Mouse (Mus musculus) CD4-positive, CD25-positive, alpha-beta regulatory T cell, adult 4 months (primary cell): Measurements from ENCODE around the gene Syne2. TPM values are rescaled to one million over a fixed set of nuclear protein-coding genes. Genes with fewer than 3 reads are reported as not detected.
A peak's percentile ranks its signal among the peaks of the same experiment; 100 is the strongest.

Source experiments
- ATAC-seq: one replicate; pipeline ENCODE4 v1.8.0; 2017
- polyA plus RNA-seq, 2 experiments: library from polyadenylated mRNA; unstranded; fragments of 100-300 nt; shearing (Covaris generic); gene quantifications; one replicate each; pipeline ENCODE4 v1.2.1; 2017

The Syne2 gene
- polyA plus RNA-seq, 2 experiments from 2014 or later: 10.9 to 19.2 TPM

DNA sequence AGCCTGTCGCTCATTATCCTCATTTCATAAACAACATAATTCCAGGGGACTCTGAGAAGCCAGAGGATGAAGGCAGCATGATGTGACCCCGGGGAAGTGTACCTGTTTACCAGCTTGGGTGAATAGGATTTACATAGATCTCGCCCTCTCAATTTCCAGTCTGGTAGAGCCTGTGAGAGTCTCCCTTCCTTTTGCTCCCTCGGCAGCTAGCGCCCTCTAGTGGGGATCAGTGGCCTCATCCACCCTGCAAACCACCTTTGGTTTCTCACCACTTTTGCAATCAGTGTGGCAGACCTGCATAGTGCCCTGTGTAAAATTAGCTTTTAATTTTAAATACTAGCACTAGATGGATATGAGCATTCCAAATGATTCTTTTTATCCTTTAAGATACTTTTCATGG lies 133.4 kb downstream of the Syne2 start:
- no peak for ATAC-seq

DNA sequence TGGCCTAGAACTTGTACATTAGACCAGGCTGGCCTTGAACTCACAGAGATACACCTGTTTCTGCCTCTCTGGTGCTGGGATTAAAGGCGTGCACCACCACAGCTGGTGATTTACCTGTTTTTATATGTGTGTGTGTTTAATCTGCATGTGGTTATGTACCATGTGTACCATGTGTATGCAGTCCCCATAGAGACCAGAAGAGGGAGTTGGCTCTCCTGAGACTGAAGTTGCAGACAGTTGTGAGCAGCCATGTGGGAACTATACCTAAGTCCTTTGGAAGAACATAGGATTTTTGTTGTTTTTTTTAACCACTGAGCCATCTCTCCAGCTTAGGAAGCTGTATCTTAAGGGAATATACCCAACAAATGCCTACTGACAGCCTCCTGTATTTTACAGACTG lies 134.1 kb downstream of the Syne2 start:
- no peak for ATAC-seq

DNA sequence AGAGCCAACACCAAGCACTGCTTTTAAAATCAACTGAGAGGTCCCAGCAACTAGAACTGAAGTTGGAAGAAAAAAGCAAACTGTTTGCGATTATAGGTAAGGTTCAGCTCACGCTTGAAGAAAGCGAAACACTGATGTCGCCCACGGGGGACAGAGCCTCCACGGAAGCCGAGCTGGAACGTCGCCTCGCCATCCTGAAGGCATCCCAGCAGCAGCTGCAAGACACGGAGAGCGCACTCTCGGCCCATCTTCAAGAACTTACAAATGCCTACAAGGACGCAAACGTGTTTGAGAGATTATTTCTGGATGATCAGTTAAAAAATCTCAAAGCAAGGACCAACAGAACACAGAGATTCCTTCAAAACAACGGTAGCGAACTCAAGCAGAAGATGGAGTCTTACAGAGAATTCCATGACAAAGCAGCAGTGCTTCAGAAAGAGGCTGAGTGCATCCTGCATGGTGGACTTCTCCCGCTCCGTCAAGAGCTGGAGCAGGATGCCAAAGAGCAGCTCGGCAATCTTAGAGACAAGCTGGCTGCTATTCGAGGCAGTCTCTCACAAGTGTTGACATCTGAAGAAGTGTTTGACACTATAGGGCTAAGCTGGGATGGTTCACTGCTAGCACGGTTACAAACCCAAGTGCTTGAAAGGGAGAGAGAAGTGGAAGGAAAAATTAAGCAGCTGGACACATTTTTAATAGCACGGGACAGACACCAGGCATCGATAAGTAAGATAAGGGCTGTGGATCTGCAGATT lies 148.7 kb downstream of the Syne2 start:
- ATAC-seq: no peak

DNA sequence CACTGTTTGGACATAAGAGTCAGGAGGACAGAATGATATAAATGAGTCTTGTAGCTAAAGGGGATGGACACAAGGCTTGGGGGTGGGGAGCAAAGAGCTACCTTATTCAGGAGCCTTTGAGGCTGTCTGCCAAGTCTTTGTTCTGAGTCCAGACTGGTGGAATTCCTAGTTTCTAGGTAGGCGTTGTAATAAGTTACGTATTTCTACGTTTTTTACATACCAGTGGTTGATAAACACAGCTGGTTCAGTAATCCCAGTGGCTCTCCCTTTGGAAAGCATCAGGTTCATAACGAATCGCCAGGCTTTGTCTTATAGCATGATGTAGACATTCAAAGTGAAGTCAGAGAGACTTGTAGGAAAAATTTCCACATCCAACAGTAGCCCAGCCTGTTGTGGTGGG lies 161.1 kb downstream of the Syne2 start:
- no peak for ATAC-seq

DNA sequence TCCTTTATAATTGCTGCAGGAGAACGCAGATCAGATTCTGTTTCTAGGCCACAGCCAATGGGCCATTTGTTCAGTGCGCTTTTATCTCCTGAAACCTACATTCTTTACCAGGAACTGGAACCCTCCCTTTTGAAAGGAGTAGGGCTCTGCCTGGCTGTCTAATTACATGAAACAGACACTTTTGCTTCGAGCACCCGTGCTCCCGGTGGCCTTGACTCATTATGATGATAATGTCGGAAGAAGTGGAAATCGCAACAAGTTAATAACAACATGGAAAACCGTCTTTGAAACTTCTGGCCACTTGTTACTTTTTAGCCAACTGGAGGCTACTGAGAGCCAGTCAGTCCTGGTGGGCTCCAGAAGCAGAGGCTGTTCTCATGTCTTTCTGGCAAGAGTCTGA lies 165.4 kb downstream of the Syne2 start:
- ATAC-seq: no peak

DNA sequence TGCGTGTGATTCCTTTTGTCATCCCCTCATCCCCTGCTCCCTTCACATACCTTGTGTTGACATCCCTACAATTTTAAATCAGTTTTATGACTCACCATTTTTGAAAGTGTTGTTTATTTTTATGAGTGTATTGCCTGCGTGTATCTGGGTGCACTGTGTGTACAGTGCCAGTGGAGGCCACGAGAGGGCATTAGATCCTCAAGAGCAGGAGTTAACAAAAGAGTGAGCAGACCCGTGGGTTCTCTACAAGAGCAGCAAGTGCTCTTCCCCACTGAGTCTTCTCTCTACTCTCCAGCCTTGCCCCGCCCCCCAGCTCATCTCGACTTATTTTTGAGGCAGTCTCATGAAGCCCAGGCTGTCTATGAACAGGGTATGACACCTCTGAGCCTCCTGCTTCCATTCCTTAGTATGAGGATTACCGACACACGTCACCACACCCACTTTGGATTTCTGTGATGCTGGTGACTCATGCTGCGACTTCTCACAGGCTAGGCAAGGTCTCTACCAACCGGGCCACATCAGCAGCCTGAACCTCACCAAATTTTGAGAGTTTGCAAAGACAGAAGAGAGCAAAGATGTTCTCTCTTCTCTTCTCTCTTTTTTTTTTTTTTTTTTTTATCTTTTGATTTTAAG lies 174.4 kb downstream of the Syne2 start:
- no peak for ATAC-seq

DNA sequence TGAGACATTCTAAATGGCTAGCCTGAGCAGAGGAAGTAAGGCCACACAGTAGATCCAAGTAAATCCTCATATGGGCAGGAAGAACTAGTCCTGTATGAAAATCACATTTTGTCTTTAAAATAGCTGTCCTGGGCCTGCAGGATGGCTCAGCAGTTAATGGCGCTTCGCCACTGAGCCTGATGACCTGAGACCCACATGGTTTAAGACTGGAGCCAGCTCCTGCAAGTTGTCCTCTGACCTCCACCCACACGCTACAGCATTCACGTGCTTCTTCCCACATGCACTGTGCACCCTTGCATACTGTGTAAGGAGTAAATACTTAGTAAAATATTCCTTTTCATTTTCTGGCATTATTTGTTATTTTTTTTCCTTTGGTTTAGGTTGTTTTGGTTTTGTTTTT lies 175.0 kb downstream of the Syne2 start:
- ATAC-seq: no peak

DNA sequence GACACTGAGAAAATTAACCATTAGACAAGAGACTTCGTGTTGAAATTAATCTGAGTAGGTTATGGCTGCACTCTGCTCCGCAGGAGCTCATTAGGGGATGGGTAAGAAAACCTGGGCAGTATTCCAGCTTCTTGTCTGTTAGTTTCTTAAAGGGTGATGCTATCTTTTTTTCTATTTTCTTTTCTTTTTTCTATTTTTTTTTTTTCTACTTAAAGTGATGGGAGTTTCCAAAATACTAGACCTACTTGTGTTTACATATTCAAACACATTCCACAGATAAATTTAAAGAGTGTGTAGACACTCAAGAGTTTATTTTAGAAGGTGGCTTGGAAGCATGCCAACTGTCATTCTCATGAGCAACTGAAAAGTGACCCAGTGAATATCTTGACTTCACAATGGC lies 177.2 kb downstream of the Syne2 start:
- ATAC-seq: no peak

DNA sequence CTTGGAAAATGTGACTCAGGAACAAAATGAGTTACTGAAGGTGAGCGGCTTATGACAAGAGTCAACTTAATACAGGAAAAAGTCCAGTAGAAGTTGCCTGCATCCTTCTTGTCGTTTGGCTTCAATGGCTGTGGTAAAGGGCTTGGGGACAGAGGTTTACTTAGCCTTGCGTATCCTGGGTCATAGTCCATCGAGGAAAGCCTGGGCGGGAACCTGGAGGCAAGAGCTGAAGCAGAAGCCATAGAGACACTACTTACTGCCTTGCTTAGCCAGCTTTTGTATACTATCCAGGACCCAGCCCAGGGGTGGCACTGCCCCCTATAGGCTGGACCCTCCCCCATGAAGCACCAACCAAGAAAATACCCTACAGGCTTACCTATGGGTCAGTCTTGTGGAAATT lies 179.6 kb downstream of the Syne2 start:
- no peak for ATAC-seq

DNA sequence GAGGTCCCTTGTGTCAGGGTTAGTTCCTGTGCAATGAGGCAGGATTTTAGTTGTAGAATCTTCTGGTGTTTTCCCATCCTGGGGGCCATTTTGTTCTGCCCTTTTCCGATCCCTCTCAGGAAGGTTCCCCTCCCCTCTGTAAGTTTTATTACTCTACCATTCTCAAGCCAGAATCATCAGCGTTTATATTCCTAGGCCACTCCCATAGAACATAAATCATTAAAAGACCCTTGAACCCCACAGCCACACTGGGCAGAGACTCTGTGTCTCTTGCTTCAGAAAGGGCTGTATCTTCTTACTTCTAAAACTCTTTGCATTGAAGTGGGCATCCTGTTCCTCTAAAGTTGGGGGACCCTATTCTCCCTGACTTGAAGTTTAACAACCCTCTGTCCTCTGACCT lies 180.5 kb downstream of the Syne2 start:
- ATAC-seq: no peak

DNA sequence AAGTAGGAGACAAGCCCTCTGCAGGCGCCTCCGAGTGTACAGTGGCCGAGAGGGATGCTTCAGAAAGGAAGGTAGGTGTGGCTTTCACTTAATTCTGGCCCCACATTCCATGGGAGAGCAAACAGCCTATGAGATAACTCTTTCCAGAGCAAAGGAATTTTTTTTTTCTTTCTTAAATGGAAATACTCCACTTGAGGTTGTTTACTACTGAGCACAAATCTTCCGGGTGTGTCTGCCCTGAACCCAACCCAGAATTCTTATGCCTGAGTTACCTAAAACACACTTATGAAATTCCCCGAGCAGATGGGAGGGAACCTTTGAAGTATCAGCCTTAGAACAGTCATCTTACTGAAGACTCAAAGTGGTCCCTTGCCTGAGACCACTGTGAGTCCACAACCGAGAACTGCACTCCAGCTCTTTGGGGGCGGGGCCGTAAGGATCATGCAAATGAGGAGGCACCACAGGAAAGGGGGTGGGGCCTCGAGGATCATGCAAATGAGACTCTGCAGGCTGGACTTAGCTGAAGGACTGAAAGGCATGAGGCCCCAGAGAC lies 186.8 kb downstream of the Syne2 start:
- no peak for ATAC-seq

DNA sequence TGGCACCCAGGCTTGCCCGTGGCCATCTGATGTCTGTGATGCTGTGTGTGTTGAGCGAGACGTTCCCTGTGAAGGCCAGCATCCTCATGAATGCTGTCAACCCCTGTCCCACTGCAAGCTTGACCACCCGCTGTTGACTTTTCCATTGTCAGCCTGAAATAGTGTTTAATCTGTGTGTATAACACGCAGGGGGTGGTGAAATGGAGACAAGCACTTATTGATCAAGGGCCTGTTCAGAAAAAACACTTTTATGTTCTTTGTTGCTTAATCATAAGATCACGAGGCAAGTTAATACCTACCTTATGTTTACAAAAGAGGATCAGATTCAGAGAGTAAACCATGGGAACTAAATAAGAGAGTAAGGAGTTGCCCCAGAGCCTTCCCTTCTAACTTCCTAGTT lies 191.1 kb downstream of the Syne2 start:
- no peak for ATAC-seq

DNA sequence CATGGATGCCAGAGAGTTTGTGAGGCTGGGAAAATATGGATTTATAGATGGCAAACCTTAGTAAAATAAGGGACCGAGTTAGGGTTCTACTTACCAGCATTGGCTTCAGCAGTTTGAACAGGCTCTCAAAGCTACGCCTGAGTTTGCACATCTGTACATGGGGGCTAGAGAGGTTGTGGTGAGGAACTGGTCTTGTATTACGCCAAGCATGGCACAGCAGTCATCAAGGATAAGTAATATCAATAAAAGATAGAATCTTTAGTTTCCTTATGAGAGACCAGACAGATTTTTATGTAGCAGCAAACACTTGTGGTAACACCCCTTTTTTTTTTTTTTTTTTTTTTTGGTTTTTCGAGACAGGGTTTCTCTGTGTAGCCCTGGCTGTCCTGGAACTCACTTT lies 194.9 kb downstream of the Syne2 start:
- no peak for ATAC-seq

DNA sequence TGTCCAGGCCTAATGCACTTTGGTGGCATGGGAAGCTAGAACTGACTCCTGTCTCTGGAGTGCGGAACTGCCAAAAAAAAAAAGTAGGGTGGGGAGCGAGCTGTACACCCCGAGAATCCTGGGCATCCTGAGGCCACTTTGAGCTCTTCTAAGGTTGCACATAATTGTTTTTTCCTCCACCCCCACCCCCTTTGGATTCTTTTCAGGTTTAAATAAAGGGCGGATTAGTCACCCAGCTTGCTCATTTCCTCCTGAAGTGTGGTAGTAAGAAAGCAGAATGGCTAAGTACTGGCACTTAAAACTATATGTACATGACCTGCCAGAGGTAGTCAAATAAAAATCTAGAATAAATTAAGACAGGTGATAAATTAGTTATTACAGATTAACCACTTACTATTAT lies 195.5 kb downstream of the Syne2 start:
- no peak for ATAC-seq

DNA sequence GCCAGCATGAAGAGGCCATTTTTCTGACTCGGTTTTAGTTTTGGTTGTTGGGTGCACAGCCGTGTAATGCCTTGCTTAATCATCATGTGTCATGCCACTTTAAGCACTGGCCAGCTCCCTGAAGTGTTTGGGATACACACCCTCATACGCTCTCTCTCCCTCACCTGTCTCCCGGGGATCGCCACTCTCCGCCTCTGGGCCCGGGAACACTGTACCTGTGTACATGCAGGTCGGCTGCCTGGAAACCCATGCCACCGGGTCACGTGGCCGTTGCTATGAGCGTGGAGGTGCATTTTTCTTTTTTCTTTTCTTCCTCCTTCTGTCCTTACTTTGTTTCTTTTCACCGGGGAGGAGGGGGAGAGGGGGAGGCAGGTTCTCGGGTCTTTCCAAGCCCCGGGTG lies 197.1 kb downstream of the Syne2 start:
- ATAC-seq: no peak

DNA sequence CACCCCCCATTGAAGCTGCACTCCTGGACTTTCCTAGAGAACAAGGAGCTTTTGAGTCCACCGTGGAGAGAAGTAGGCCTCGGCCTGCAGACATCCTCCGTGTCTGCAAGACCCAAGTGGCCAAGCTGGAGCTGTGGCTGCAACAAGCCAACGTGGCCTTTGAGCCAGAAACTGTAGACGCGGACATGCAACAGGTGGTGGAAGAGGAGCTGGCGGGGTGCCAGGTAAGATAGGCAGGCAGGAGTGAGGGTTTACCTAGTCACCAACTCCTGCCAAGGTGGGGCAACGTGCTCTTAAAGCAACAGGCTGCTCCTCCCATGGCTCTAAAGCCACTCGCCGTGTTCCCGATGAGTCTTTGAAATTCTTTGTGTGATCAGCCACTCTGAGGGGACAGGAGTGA lies 197.6 kb downstream of the Syne2 start:
- ATAC-seq: no peak

DNA sequence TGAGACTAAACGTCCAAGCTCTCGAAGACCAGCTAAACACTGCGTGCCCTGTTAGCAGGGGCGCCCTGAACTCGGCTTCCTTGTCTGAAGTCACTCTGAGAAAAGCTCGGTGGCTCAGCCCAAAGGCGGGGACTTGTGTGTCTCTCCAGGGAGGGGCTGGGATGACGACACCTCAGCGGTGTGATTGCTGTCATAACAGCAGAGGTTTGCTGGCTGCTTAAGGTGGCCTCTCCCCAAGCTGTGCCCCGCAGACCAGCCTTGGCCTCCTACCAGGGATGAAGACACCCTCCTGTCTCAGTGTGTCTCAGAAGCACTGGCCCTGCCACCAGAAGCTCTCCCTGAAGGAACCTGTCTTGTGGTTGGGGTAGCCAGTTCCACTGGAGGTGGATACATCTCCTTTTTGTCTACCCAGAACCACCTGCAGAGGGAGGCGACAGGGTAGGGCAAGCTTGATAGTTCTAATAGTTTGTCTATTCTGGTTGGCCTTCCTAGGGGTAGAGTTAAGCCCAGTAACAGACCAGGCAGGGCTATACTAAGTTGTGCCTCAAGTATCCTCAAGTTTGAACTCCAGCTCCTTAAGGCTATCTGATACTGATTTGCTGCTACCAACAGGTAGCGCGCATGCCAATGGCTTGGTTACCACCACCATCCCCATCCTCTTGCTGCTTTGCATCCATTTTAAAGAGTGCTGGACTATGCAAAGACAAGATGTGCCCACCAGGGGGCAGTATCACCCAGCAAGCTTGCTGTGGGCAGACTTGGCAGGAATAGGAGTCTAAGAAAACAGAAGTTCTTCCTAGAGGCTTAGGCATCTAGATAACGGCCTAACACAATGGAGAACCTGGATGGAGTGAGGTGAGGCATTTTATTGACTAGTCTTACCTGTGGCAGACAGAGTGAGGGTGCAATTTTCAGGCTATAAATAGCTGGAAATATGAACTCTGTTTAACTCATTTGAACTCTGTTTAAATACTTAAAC lies 198.5 kb downstream of the Syne2 start:
- ATAC-seq: peak; percentile 79

DNA sequence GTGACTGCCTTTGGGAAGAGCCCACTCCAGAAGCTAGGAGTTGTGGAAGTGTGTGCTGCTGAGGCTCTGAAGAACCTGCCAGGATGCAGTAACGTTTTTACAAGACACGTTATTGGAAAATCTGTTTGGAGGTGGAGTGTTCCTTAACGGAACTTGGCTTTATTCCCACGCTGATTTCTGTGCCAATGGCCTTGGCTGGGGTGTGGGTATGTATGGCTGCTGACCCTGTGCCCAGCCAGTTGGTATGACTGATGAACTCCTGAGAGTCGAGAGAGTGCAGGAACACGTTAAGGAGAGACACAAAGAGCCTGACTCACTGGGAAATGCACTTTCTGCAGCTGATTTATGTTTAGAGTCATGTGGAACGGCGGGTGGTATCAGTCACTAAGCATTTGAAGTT lies 200.7 kb downstream of the Syne2 start:
- ATAC-seq: no peak

DNA sequence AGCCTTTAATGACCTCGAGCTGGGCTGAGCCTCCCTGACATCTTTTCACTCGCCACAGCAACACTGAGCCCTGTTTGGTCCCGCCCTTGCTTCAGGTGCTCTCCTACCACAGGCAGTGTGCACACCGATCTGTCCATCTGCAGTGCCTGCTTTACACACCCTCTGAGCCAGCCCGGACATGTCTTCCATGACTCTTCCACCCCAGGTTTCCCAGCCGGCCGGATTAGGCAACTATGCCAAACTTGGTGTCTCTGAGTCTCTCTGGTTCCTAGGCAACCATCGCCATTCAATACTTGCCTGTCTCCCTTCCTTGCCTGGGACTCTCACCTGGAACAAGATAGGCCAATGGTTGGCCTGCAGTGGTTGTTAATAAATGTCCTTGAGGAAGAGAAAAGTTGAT lies 224.4 kb downstream of the Syne2 start:
- no peak for ATAC-seq

DNA sequence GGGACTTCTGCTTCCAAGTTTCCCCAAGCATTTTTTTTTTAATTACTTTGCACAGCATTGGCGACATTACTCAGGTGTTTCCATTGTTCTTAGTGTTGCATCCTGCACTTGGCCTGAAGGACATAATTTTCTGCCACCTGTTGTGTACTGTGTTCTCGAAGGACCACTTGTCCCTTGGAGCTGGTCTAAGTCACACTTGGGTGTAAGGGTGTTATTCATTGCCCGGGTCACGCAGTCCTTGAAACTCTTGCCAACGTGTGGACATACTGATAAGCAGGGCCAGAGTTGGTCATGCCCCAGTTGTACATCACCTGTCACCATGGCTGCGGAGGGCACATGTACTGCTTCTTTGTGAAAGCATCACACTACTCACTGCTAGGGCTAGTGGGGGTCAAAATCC lies 228.6 kb downstream of the Syne2 start:
- ATAC-seq: no peak

DNA sequence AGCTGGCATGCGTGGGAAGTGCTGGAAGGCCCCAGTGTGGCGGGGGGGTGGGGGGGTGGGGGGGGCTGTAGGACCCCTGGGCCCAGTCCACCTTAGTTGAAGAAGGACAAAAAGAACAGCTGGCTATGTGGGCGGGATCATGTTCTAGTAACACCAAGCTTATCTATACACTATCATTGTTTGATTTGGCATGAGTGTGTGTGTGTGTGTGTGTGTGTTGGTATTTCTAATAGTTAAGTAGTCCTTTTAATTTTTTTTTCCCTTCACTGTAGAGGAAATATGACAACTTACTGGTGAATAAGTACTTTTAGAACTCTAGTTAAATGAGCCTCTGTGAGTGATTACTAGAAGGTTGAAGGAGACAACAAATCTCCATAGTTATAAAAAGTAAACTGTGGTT lies 230.0 kb downstream of the Syne2 start:
- no peak for ATAC-seq

DNA sequence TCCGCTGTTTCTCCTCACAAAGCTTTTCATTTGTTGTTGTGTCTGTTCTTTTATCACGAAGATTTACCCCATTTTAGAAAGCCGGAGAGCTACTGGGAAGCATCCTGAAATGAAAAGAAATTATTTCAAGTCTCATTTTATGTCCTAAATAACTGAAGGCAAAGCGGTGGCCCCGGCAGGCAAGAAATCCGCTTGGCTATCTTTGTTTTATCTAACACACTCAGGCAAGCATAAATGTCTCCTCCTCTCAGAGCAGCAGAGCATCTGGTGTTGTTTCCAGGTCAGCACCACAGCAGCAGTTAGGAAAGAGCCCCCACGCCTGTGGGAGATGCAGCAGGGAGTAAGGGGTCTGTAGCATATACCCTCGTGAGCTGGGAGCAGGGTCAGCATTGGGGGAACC lies 230.7 kb downstream of the Syne2 start:
- ATAC-seq: no peak

DNA sequence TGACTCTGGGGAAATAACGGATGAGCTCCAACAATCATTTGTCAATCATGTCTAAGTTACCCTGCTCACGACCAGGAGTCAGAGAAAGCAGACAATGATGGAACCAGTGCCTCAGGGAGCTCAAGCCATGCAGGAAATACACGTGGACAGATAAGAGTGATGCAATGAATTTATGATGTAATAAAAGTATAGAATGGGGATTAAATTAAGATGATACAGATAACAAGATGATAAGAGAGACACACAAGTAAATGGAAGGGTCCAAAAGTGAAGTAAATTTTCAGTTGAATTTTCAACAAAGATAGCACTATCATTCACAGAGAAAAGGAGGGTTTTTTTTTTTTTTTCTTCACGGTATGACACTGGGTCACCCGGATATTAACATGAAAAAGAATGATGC lies 231.4 kb downstream of the Syne2 start:
- no peak for ATAC-seq
